Mouse (Mus musculus): ENCODE measurements at regions not wholly inside any gene's neighbourhood (a gene's known extent, or its start where the extent isn't known, plus 50 kb on each side); places are given as distances from the start of the nearest gene placed in this dataset.
"Not testable (repeated sequence)": the region's sequence is repeated elsewhere in the genome, so short reads cannot be mapped to it uniquely, and the experiment has no call there.

DNA sequence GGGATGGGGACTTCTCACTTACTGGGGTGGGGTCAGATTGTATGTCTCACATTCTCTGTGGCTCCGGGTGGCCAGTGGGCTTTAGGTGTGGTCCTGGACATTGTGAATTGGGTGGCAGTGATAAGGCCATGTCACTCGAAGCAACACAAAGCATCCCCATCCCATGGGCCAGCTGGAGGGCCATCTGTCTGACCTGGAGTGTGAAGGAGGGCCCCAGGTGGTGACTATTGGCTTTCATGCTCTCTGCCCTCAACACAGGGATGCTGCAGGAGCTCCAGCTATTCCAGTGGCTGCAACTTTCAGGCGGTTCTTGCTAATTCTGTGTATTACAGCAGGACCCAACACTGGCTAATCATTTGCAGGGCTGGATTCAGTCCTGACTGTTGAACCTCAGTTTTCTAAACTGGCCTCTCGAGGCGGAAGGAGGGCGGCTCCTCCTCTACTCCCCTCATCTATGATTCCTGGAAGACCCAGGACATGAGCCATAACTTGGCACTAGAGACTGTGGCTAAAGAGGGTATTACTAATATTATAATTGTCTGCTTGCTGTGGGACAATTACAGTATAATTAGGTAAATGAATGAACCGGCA lies 64.1 kb downstream of the 9530068E07Rik start:
- no peak overlapping the region for H3K9ac ChIP-seq
- H3K27ac ChIP-seq = no peak overlapping the region
- no peak overlapping the region for H3K4me3 ChIP-seq (replicated peaks)
- no peaks in the 10 kb centered on the region for H3K36me3 ChIP-seq
- no peak for ATAC-seq (replicated peaks; ENCODE audit: low FRiP score)
- WGBS = 50% methylated on average over 7 of the region's 7 CpGs
- peaks cover 13% of the 10 kb centered on the region for H3K4me1 ChIP-seq
- 0 out of 2 replicates have a peak, but pooled peaks cover 4% of the 10 kb centered on the region for H3K27me3 ChIP-seq
- no peaks in the 10 kb centered on the region for H3K9me3 ChIP-seq (replicated peaks)
- H3K4me2 ChIP-seq = no peak overlapping the region

DNA sequence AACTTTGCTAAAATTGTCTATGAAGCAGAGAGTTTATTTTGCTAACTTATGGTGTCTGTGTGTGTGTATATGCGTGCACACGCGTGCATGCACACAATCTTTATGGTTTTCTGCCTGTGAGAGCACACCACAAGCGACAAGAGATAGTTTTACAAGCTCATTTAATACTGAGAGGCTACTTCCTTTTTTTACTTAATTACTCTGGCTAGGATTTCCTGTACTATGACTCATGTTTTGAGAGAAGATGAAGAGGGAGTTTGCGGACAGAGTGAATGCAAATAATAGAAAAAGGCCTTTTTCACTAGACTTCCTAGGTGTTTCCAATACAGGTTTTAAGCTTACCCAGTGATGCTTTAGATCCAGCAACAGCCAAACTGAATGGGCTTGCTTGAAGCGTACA lies 74.9 kb downstream of the 9530068E07Rik start:
- H3K9me3 ChIP-seq (replicated peaks); H3K4me3 ChIP-seq (replicated peaks); H3K27me3 ChIP-seq; H3K4me1 ChIP-seq; H3K36me3 ChIP-seq; ATAC-seq (replicated peaks; ENCODE audit: low FRiP score); H3K9ac ChIP-seq; H3K27ac ChIP-seq; H3K4me2 ChIP-seq: not testable (repeated sequence)
- 74% methylated on average over 6 of the region's 6 CpGs for WGBS

DNA sequence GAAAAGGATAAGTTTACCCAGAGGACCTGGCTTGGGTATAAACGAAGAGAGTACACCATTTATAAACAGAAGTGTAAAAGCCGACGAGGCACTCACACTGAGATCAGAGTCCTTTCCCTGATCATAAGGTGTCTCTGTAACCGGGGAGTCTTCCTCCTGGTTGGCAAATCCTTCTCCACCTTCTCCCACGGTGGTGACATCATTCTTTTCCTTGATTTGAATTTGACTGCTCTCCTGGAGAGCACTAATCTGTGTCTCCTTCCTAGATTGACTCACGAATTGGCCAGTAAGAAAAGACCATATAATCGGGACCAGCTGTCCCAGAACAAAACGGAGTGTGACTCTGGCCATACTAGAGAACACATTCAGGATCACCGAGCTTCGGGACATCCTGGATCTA lies 83.9 kb downstream of the 9530068E07Rik start:
- H3K4me3 ChIP-seq (replicated peaks); H3K9ac ChIP-seq; H3K9me3 ChIP-seq (replicated peaks); H3K4me1 ChIP-seq; ATAC-seq (replicated peaks; ENCODE audit: low FRiP score); H3K27me3 ChIP-seq; H3K36me3 ChIP-seq; H3K4me2 ChIP-seq; H3K27ac ChIP-seq: not testable (repeated sequence)
- 52% methylated on average over 10 of the region's 10 CpGs for WGBS

DNA sequence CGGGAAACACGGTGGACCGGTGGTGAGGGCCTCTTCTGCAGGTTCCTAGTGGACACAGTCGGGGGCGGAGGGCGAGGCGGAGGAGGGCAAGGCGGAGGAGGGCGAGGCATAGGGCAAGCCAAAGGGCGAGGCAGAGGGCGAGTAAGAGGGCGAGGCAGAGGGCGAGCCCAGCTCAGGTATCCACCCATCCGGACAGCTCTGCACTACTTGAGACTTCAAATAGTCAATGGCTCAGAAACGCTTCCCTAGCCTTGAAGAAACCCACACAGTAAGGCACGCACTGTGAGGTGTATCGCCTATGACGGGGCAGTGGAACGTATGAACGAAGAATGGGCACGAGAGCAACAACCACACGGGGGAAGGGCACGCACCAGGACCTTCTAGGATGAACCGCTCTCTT lies 84.5 kb downstream of the 9530068E07Rik start:
- H3K9ac ChIP-seq; H3K4me1 ChIP-seq; H3K4me3 ChIP-seq (replicated peaks); ATAC-seq (replicated peaks; ENCODE audit: low FRiP score); H3K27ac ChIP-seq; H3K27me3 ChIP-seq; H3K36me3 ChIP-seq; H3K9me3 ChIP-seq (replicated peaks); H3K4me2 ChIP-seq: not testable (repeated sequence)
- WGBS = 71% methylated on average over 23 of the region's 24 CpGs

DNA sequence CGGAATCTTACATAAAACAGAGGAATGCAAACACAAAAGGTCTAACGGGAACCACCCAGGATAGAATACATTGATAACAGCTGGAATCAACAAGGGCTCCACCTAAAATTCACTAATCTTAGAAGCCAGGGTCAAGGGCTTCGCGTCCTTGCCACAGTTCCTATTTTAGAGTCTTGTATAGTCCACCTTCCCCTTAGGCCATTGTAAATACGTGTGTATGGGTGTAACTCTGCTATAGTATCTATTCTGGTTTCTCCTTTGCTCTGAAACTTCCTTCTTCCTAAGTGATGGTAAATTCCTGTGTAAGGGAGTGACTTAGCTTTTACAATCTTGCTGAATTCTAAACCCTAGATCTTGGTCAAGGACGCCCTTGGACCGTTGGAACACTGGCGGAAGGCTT lies 87.3 kb downstream of the 9530068E07Rik start:
- not testable (repeated sequence) for H3K36me3 ChIP-seq; H3K4me2 ChIP-seq; H3K9ac ChIP-seq; H3K9me3 ChIP-seq (replicated peaks); ATAC-seq (replicated peaks; ENCODE audit: low FRiP score); H3K27ac ChIP-seq; H3K27me3 ChIP-seq; H3K4me1 ChIP-seq; H3K4me3 ChIP-seq (replicated peaks)
- 91% methylated on average over 6 of the region's 8 CpGs for WGBS

DNA sequence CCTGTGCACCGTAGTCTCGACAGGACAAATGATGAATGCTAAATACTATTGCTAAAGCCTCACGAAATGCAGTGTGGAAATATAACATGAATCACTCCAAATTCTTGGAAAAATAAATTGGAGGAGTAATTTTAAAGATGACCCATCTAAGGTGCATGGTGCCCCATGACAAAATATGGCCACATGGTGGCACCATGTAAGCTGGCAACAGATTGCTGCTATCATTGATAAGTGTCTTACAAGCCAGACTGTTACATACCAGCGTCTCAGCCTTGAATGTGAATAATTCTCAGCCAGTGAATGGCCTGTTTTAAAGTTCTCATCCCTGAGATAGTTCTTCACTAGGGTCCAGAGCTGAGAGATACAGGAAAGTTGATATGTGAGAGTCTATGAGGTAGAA lies 92.3 kb downstream of the 9530068E07Rik start:
- not testable (repeated sequence) for H3K36me3 ChIP-seq; ATAC-seq (replicated peaks; ENCODE audit: low FRiP score); H3K4me3 ChIP-seq (replicated peaks); H3K9ac ChIP-seq; H3K27ac ChIP-seq; H3K27me3 ChIP-seq; H3K4me1 ChIP-seq; H3K4me2 ChIP-seq; H3K9me3 ChIP-seq (replicated peaks)
- 74% methylated on average over 4 of the region's 4 CpGs for WGBS

DNA sequence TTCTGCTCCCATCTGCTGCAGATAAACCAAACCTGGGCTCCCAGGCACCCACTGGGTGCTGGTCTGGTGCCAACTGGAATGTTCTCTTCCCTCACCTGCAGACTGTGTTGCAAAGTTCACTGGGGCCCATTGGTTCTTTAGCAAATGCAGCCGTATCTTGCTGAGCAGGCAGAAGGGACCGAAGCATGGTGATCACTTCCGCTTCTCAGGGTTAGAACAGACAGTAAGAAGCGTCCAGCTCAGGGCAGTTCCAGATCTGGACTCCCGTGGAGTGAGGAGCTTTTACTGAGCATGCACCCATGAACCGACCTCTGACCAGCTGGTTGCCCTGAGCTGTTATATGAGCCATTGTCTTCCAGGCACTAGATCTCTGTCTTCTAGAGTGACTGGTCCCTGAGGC lies 97.1 kb downstream of the 9530068E07Rik start:
- no peak overlapping the region for H3K27ac ChIP-seq
- no peak for ATAC-seq (replicated peaks; ENCODE audit: low FRiP score)
- no peak overlapping the region for H3K4me2 ChIP-seq
- H3K9ac ChIP-seq = no peak overlapping the region
- no peaks in the 10 kb centered on the region for H3K36me3 ChIP-seq
- WGBS = 75% methylated on average over 6 of the region's 6 CpGs
- H3K9me3 ChIP-seq (replicated peaks) = no peaks in the 10 kb centered on the region; the same call in 1 of the 2 replicates
- H3K4me1 ChIP-seq = no peaks in the 10 kb centered on the region
- 0 out of 2 replicates have a peak, but pooled peaks cover 3% of the 10 kb centered on the region for H3K27me3 ChIP-seq
- H3K4me3 ChIP-seq (replicated peaks) = no peak overlapping the region

DNA sequence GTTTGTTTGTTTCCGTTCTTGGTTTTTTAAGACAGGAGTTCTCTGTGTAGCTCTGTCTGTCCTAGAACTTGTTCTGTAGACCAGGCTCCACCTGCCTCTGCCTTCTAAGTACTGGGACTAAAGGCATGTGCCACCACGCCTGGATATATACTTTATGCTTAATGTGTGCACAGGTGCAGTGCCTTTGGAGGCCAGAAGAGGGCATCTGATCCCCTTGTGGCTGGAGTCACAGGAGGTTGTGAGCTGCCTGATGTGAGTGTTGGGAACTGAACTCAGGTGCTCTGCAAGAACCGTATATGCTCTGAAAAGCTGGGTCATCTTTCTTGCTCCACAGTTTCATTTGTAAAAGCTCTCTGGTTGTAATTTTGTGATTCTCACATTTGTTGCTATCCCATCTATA lies 100.7 kb downstream of the 9530068E07Rik start:
- Histone ChIP-seq H3K27me3 (0 out of 2 replicates have a peak, but pooled peaks cover 3% of the 10 kb centered on the region), H3K27ac (no peak overlapping the region), H3K4me2 (no peak overlapping the region), H3K9me3 (replicated peaks) (no peaks in the 10 kb centered on the region; the same call in 1 of the 2 replicates), H3K9ac (no peak overlapping the region), H3K36me3 (no peaks in the 10 kb centered on the region), H3K4me3 (replicated peaks) (no peak overlapping the region), H3K4me1 (no peaks in the 10 kb centered on the region)
- ATAC-seq (replicated peaks; ENCODE audit: low FRiP score) = no peak
- 95% methylated on average over 3 of the region's 3 CpGs for WGBS

DNA sequence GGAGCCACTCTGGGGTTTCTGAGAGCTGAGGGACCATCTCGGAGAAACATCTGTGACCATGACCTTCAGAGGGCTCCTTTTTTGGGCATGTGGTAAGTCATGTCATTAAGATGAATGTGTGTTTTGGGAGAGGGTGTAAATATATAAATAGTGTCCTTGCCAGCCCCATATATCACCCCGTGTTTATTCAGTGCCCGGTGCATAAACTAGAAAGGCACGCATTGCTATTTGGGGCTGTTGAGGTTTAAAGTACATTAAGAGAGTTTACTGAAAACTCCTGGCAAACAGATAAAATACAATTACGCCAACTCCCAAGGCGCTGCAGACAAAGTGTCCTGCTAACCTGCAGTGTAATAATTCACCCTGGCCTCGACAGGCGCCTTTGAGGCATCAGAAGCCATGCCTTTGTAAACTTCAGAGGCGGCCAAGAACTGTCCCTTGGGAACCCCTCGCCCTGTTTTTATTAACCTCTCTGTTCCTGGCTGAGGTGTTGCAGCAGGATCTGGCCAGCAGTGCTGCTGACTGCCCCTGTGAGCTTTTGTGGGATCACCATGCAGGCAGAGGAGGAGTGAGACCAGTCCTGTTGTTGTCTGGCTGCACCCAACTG lies 106.6 kb downstream of the 9530068E07Rik start:
- H3K27me3 ChIP-seq = 0 out of 2 replicates have a peak, but pooled peaks cover 9% of the 10 kb centered on the region
- 0 out of 2 replicates have a peak overlapping the region, but pooled peaks have one; percentile 16 for H3K27ac ChIP-seq
- no peaks in the 10 kb centered on the region for H3K36me3 ChIP-seq
- H3K4me1 ChIP-seq = peaks cover 13% of the 10 kb centered on the region
- H3K9me3 ChIP-seq (replicated peaks) = no peaks in the 10 kb centered on the region
- 8% methylated on average over 10 of the region's 10 CpGs for whole genome bisulfite sequencing
- no peak overlapping the region for H3K9ac ChIP-seq
- H3K4me2 ChIP-seq = 0 out of 2 replicates have a peak overlapping the region, but pooled peaks have one; percentile 0
- ATAC-seq (replicated peaks; ENCODE audit: low FRiP score) = peak; percentile 29; the same call in 1 of the 2 replicates
- no peak overlapping the region for H3K4me3 ChIP-seq (replicated peaks)

DNA sequence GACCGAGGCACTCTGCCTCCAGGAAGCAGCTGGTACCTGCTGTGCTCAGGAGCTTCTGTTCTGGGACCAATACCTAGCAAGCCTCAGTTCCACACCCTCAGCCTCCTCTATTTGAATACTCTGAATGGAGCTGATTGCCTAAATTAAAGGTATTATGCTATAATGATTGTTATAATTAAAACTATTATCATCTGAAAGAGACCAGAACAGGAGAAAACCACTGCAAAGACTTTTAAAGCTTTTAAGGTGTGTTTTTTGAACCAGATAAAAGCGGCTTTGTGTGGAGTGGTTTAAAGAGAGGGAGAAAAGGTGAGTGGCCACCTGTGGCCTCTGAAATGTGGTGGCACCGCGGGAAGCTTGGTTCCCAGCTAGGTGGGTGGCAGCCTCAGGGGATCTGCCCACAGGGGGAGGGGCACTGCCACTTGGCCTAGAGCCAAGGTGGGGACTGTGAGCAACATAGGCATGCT lies 115.6 kb downstream of the 9530068E07Rik start:
- no peak for ATAC-seq (replicated peaks; ENCODE audit: low FRiP score)
- H3K36me3 ChIP-seq = no peaks in the 10 kb centered on the region
- no peak overlapping the region for H3K9ac ChIP-seq
- H3K4me1 ChIP-seq = peaks cover 7% of the 10 kb centered on the region; the same call in 1 of the 2 replicates
- no peak overlapping the region for H3K4me2 ChIP-seq
- H3K4me3 ChIP-seq (replicated peaks) = no peak overlapping the region
- 0 out of 2 replicates have a peak, but pooled peaks cover 2% of the 10 kb centered on the region for H3K9me3 ChIP-seq (replicated peaks)
- no peak overlapping the region for H3K27ac ChIP-seq
- WGBS = 43% methylated on average over 4 of the region's 4 CpGs
- no peaks in the 10 kb centered on the region for H3K27me3 ChIP-seq

DNA sequence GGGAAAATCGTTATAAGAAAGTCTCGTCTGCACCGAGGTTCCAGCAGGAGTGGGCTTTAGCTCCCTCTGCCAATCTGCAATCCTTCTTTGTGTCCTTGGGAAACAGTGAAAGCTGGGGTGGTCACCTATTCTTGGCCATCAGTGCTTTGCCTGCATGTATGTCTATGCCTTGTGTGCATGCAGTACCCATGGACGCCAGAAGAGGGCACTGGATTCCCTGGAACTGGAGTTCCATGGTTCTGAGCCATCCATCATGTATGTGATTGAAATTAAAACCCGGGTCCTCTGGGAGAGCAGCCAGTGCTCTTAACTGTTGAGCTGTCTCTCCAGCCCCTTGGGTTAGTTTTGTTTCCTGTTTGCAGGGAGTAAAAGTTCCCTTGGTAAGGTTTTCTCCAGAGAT lies 121.1 kb downstream of the 9530068E07Rik start:
- peaks cover 10% of the 10 kb centered on the region; the same call in 1 of the 2 replicates for H3K4me1 ChIP-seq
- H3K27ac ChIP-seq = no peak overlapping the region
- 0 out of 2 replicates have a peak, but pooled peaks cover 2% of the 10 kb centered on the region for H3K9me3 ChIP-seq (replicated peaks)
- no peak overlapping the region for H3K9ac ChIP-seq
- H3K4me2 ChIP-seq = no peak overlapping the region
- H3K27me3 ChIP-seq = no peaks in the 10 kb centered on the region
- WGBS = 73% methylated on average over 5 of the region's 5 CpGs
- H3K4me3 ChIP-seq (replicated peaks) = no peak overlapping the region
- no peak for ATAC-seq (replicated peaks; ENCODE audit: low FRiP score)
- H3K36me3 ChIP-seq = no peaks in the 10 kb centered on the region

DNA sequence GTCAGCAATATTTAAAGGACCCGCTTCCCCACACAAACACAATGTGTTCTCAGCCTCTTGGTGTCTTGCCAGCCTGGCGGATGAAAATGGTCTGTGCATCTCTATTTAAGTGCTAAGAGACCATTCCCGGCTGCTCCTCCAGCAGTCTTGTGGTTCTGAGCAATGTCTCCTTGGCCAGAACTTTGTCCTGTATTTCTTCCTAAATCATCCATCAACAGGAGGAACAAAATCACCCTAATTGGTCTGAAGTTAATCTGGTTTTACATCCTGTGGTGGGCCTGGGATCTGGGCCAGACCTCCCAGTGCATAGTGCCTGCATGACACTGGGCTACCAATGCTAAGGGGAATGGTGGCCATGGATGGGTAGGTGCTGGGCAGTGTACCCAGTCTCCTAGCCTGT lies 123.6 kb downstream of the 9530068E07Rik start:
- Histone ChIP-seq H3K4me3 (replicated peaks) (no peak overlapping the region), H3K9ac (no peak overlapping the region), H3K9me3 (replicated peaks) (no peaks in the 10 kb centered on the region), H3K36me3 (no peaks in the 10 kb centered on the region), H3K27me3 (no peaks in the 10 kb centered on the region), H3K4me2 (no peak overlapping the region), H3K27ac (no peak overlapping the region), H3K4me1 (peaks cover 10% of the 10 kb centered on the region; the same call in 1 of the 2 replicates)
- no peak for ATAC-seq (replicated peaks; ENCODE audit: low FRiP score)
- 52% methylated on average over 3 of the region's 3 CpGs for WGBS

Measured in kidney, embryonic 15.5 days (tissue).